Mouse (Mus musculus) right cerebral cortex, adult 2 months (tissue): Measurements from ENCODE around the gene Nav2.

Source experiments
- DNase-seq, 2 experiments: peaks; one replicate each; pipeline ENCODE4 v3.0.0; 2021 to 2022; ENCODE audit warnings: low spot score in 2 of 2

The Nav2 gene

DNA sequence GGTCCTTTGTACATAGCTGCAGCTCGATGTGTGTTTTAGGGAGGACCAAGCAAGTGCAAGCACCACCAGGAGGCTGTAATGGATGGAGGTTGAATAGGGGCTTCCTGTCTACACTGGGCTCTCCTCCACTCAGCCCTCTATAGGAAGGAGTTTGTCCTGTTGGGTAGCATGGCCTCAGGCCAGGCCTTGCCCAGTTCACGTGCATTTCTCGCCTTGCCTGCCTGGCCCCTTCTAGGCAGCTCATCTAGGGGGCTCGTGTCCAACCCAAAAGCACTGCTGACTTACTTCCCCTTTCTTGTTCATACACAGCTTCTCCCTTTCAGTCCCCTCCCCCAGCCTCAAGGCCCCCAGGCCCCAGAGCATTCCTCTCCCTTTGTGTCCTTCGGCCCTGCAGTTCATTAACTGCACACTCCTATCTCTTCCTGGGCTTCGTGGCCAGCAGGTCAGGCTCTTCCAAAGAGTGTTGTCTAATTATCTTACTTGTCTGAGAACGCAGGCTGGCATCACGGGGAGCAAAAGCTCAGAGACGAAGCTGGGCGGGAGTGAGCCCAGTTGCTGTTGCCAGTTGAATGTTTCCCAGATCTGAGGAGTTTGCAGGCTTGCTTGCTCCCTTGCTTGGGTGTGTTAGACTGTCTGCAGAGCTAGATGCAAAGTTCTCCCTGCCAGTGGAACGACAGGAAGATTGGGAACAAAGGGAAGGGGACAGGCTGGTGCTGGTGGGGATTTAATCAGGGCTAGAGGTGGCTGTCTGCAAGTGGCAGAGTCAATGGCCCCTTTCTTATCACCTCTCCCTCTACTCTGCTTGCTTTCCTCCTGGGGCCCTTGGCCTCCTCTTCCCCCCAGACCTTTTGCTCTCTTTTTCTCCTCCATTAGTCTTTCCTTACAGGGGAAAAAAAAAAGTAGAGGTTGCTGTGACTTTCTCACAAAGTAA is 636.5 kb downstream of the Nav2 start:
- no peak for DNase-seq

DNA sequence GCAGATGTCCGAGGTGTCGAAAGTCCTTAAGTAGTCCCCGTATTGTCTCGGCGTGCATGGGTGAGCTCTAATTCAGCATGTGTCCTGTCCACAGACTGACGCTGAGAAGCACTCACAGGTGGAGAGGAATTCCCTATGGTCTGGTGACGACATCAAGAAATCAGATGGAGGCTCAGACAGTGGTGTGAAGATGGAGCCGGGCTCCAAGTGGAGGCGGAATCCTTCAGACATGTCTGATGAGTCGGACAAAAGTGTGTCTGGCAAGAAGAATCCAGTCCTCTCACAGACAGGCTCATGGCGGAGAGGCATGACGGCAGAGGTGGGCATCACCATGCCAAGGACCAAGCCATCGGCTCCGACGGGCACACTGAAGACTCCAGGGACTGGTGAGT is 637.2 kb downstream of the Nav2 start:
- DNase-seq = no peak

DNA sequence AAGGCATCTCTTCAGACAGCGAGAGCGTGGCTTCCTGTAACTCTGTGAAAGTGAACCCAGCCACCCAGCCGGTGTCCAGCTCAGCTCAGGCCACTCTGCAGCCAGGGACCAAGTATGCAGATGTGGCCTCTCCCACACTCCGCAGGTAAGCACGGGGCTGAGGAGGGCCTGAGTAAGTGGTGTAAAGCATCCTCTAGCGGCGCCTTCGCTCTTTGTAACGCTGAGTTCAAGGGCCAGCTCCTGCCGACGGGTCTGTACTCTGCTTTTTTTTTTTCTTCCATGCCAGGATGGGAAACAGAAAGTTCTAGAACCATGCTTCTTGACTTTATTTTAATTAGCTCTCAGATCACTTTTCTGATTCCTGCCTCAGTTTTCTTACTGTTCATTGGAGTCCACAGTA is 639.9 kb downstream of the Nav2 start:
- DNase-seq = no peak

- DNase-seq = no peak
Observed at GRCm38 (mm10) chr7:49553236-49553981, 644.9 kb downstream of the Nav2 start.

- no peak for DNase-seq
Observed at GRCm38 (mm10) chr7:49558240-49558640, 649.7 kb downstream of the Nav2 start.

DNA sequence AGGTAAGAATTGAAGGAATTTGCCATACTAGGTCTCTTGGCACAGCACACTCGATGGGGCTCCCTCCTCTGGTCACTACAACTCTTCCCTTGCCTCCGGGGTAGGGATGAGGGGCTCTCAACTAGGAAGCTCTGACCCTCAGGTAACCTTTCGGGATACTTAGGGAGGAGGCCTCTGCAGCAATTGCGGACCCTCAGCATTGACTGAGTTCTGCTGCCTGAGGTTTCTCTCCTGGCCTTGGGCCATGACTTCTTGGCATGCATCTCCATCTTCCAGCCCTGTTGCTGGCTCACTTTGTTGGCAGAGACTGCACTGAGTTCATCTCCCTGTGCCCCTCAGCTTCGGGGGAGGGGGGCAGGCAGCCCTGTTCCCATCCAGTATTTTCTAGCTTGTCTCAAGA is 650.4 kb downstream of the Nav2 start:
- no peak for DNase-seq

- no peak for DNase-seq
Observed at GRCm38 (mm10) chr7:49560012-49560411, 651.5 kb downstream of the Nav2 start.

DNA sequence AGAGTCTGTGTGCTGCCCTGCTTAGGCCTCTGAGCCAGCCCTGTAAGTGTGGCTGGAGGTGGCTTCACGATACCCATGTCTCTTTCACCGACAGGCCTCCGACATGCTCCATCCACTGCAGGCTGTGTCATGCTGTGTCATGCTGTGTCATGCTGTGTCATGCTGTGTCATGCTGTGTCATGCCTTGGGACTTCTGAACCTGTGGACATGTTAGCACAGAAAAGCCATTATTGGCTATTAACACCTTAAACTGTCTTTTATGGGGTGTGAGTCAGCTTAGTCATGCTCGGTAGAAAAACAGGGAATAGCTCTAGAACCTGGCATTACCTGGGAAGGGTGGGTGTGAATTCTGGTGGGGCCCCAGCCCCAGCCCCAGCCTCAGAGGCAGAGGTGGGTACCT is 653.9 kb downstream of the Nav2 start:
- no peak for DNase-seq

DNA sequence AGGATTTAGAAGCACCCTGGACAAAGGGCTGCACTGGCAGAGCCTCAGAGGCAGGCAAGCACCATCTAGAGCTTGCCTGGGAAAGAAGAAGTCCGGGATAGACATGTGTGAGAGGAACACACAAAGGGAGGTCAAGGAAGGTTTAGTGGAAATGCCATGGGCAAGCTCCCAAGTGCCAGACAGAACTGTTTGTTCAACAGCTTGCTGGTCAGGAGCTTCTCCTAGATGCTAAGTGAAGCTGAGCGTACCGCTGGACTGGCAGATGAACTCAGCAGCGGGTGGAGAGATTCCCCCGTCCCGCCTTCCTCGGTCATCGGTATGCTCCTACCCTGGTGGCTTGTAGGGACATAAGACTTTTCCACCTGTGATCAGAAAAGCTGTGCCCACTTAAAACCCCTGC is 654.3 kb downstream of the Nav2 start:
- DNase-seq = no peak

DNA sequence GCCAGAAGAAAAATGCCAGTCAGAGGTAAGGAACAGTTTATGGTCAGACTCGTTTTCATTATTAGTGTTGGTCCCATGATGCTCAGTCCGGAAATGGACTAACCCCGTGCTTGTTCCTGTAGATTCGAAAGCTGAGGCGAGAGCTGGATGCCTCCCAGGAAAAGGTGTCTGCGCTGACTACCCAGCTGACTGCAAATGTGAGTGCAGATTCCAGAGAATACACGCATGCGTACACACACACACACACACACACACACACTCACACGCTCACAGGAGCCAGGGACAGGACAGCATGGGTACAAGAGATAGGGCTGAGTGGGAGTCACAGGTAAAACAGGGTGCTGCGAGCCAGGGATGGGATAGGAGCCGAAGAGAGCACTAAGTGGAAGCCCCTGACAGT is 656.6 kb downstream of the Nav2 start:
- no peak for DNase-seq

GRCm38 (mm10) chr7:49565798-49566197 is 657.3 kb downstream of the Nav2 start:
- no peak for DNase-seq

GRCm38 (mm10) chr7:49567346-49568034 is 659.0 kb downstream of the Nav2 start:
- DNase-seq = no peak

GRCm38 (mm10) chr7:49569646-49570045 is 661.1 kb downstream of the Nav2 start:
- DNase-seq = peak; percentile 74 to 75

GRCm38 (mm10) chr7:49571606-49572005 is 663.1 kb downstream of the Nav2 start:
- DNase-seq = no peak

DNA sequence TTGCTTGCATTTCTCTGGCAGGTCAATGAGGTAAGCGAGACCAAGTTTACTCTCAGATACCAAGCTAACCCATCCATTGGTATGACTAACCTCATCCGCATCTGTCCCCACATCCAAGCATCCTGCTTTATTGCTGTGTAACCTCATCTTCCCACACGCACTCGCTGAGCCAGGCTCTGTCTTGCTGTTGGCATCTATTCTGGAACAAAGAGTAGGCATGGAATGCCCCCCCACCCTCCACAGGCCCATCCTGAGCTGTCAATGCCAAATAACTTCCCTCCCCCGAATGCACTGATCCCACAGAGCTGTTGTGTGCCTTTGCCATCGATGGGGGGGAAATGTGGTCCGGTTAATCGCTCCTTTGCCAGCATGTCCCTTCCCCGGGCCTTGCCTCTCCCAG is 666.7 kb downstream of the Nav2 start:
- peak; percentile 44 to 61 for DNase-seq

DNA sequence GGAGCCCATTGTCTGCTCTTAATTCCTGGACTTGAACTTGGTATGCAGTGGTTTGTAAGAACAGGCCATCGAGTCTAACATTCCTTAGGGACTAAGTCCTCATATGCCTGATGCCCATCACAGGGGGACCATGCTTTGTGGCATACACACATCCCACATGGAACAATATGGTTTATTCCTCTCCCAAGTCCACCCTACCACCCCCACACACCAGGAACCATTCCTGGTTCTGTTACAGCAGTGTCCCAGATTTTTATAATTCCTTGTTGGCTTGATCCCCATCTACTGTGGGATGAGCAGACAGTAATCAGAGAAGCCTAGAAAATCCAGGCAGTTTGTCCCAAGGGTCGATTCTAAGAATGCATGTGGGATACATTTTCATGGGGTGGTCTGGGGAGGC is 668.6 kb downstream of the Nav2 start:
- no peak for DNase-seq

DNA sequence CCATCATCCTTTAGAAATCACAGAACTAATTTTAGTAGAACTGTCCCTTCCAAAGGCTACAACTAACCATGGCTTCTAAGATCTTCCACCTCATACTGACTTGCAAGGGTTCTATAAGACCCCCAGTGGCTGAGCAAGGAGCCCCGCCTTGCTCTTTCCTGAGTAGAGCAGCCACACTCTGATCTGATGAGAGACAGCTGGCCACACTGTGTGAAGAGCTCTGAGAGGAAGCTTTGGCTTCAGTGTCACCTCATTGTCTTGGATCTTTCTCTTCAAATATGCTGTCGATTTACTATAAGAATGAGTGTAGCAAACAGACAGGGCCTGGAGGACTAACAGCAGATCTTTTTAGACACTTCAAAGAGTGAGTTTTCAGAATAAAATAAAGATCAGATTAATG is 673.4 kb downstream of the Nav2 start:
- no peak for DNase-seq

- DNase-seq = no peak
Observed at GRCm38 (mm10) chr7:49582551-49582950, 674.0 kb downstream of the Nav2 start.

- DNase-seq = no peak
Observed at GRCm38 (mm10) chr7:49583176-49583575, 674.7 kb downstream of the Nav2 start.

DNA sequence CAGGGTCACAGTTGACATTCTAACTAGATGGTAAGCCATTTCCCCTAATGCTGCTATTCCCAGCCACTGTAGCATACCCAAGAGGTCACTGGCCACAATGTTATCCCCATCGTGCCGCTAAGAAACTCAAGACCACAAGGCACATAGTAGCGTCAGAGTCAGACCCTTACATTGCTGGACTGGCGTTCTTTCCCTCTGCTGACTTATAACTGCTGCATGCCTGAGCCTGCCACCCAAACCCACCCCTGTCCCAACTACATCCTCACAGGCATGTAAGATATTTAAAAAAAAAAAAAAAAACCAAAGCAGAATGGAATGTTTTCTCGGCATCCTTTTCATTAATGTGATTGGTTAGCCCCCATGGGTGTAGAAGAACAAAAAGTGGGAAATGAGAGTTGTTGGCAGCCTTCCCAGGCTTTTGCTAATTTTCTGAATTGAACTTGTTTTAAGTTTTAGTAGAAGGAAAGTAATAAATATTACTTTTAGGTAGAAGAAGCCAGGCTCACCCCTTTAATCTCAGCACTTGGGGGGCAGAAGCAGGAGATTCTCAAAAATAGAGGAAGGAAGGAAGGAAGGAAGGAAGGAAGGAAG is 678.1 kb downstream of the Nav2 start:
- no peak for DNase-seq

GRCm38 (mm10) chr7:49589635-49590034 is 681.1 kb downstream of the Nav2 start:
- no peak for DNase-seq

DNA sequence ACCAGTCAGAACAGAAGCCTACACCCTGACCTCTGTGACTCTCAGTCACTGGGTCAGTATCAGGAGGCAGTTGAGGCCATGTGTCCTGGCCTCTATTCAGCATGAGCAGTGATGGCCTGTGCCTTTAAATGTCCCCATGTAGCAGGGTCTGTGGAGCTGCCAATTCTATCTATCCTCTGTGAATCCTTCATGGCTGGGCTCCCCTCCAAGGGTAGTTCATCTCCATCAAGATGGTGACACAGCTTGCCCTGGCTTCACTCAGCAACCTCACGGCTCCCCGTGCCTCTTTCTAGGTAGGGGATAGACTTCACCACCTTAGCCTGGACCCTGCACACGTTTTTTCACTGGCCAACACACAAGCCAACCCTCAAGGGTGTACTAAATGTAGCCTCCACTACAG is 689.3 kb downstream of the Nav2 start:
- DNase-seq = no peak
